In the genomic region with DNA sequence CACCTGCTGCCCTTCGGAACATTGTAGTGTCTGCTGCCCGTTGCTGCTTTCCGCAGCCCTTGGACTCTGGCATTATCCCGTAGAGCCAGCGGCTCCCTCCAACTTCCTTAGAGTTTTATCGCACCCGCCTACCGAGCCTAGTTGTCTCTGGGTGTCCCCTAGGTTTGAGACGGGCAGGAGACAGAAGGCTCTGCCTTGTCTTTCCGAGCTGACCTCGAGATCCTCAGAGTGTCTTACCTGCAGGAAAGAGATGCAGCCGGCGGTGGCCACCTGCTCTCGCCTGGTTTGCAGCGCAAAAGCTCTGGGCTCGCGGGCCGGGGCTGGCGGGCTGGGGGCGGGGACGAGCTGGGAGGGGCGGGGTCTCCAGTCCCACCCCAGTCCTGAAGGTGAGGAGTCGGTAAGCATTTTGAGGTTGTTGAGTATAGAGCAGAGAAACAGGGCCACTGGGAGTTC, we compare ENCODE assay signal across 8 mouse cellular contexts. TPM values are rescaled to one million over a fixed set of nuclear protein-coding genes. Genes with fewer than 3 reads are reported as not detected.
DNase-seq lines count a peak whose midpoint lies in the region; ATAC-seq and TF ChIP-seq lines count a peak whose summit lies in the region.

TSS of gene Zfp385c (minus strand) at position 292 of the 453 bp plus-strand sequence.

- H3K9me3 ChIP-seq in heart, embryonic 15.5 days (replicated peaks): no peaks in the 10 kb centered on the region
- H3K9me3 ChIP-seq in embryonic facial prominence, embryonic 10.5 days: no peaks in the 10 kb centered on the region
- no peaks in the 10 kb centered on the region for H3K9me3 ChIP-seq in kidney, embryonic 16.5 days (ENCODE audit: low read length)
- no peaks in the 10 kb centered on the region for H3K9me3 ChIP-seq in midbrain, embryonic 16.5 days (replicated peaks; ENCODE audit: control insufficient read depth, low read length, poor library complexity, severe bottlenecking)

- ATAC-seq in heart, embryonic 15.5 days (replicated peaks; ENCODE audit: insufficient number of reproducible peaks, insufficient read depth, low FRiP score, low read depth): no peak
- no peak for ATAC-seq in kidney, embryonic 16.5 days (ENCODE audit: low FRiP score, low TSS enrichment)
- no peak for ATAC-seq in midbrain, embryonic 16.5 days

- H3K27ac ChIP-seq in heart, embryonic 15.5 days: no peak within 1 kb of the TSS
- H3K27ac ChIP-seq in embryonic facial prominence, embryonic 10.5 days (replicated peaks): no peak within 1 kb of the TSS
- H3K27ac ChIP-seq in kidney, embryonic 16.5 days (ENCODE audit: low read length): no peak within 1 kb of the TSS
- H3K27ac ChIP-seq in midbrain, embryonic 16.5 days (ENCODE audit: low read length): no peak within 1 kb of the TSS
- no peak within 1 kb of the TSS for H3K27ac ChIP-seq in layer of hippocampus, adult 2 months

- 1% methylated on average over 23 of the region's 23 CpGs for WGBS in heart, embryonic 15.5 days
- under 1% methylated on average over 23 of the region's 23 CpGs for WGBS in embryonic facial prominence, embryonic 10.5 days
- 1% methylated on average over 23 of the region's 23 CpGs for WGBS in kidney, embryonic 16.5 days
- WGBS in midbrain, embryonic 16.5 days: 2% methylated on average over 23 of the region's 23 CpGs

- H3K9ac ChIP-seq in heart, embryonic 15.5 days: 0 out of 2 replicates have a peak within 1 kb of the TSS, but pooled peaks have one; percentile 12
- peak within 1 kb of the TSS; percentile 61; the same call in 1 of the 2 replicates for H3K9ac ChIP-seq in kidney, embryonic 16.5 days (replicated peaks; ENCODE audit: low read length)
- peak within 1 kb of the TSS; percentile 34; the same call in 1 of the 2 replicates for H3K9ac ChIP-seq in midbrain, embryonic 16.5 days (ENCODE audit: low read depth, low read length)

- TF ChIP-seq CTCF in layer of hippocampus, adult 2 months (conservative IDR thresholded peaks at IDR 0.05): no peak

- no peak for DNase-seq in heart, adult 11 months
- DNase-seq in embryonic facial prominence, embryonic 10.5 days (ENCODE audit: low spot score): peak; percentile 46
- no peak for DNase-seq in cerebellum, postnatal 10 days
- no peak for DNase-seq in layer of hippocampus, adult 2 months (ENCODE audit: low spot score in 2 of 2)
- DNase-seq in cerebellum, postnatal 4 days (ENCODE audit: low spot score in 2 of 2): no peak

- H3K4me1 ChIP-seq in heart, embryonic 15.5 days (replicated peaks): peaks cover 10% of the 10 kb centered on the region
- peaks cover 21% of the 10 kb centered on the region for H3K4me1 ChIP-seq in embryonic facial prominence, embryonic 10.5 days
- H3K4me1 ChIP-seq in kidney, embryonic 16.5 days (ENCODE audit: insufficient read depth, low read length): peaks cover 8% of the 10 kb centered on the region
- H3K4me1 ChIP-seq in midbrain, embryonic 16.5 days (ENCODE audit: control insufficient read depth, insufficient read depth, low read length): peaks cover 8% of the 10 kb centered on the region; the same call in 1 of the 2 replicates

- peak within 1 kb of the TSS; percentile 67 for H3K4me2 ChIP-seq in heart, embryonic 15.5 days
- H3K4me2 ChIP-seq in kidney, embryonic 16.5 days (replicated peaks; ENCODE audit: low read depth, low read length): peak within 1 kb of the TSS; percentile 55
- peak within 1 kb of the TSS; percentile 56 for H3K4me2 ChIP-seq in midbrain, embryonic 16.5 days (ENCODE audit: low read length)

- H3K4me3 ChIP-seq in heart, embryonic 15.5 days: peak within 1 kb of the TSS; percentile 38
- peak within 1 kb of the TSS; percentile 52 for H3K4me3 ChIP-seq in embryonic facial prominence, embryonic 10.5 days
- H3K4me3 ChIP-seq in kidney, embryonic 16.5 days (ENCODE audit: low read length): peak within 1 kb of the TSS; percentile 38
- H3K4me3 ChIP-seq in midbrain, embryonic 16.5 days (ENCODE audit: low read depth, low read length): peak within 1 kb of the TSS; percentile 27
- no peak within 1 kb of the TSS; the same call in 1 of the 2 replicates for H3K4me3 ChIP-seq in layer of hippocampus, adult 2 months

- H3K27me3 ChIP-seq in heart, embryonic 15.5 days: peaks cover 30% of the 10 kb centered on the region
- peaks cover 41% of the 10 kb centered on the region for H3K27me3 ChIP-seq in embryonic facial prominence, embryonic 10.5 days (replicated peaks; ENCODE audit: low read depth, poor library complexity, severe bottlenecking)
- H3K27me3 ChIP-seq in kidney, embryonic 16.5 days (ENCODE audit: insufficient read depth, low read length): peaks cover 2% of the 10 kb centered on the region; the same call in 1 of the 2 replicates
- H3K27me3 ChIP-seq in midbrain, embryonic 16.5 days (ENCODE audit: control insufficient read depth, insufficient read depth, low read depth, low read length): peaks cover 9% of the 10 kb centered on the region

- no peaks in the 10 kb centered on the region for H3K36me3 ChIP-seq in heart, embryonic 15.5 days
- H3K36me3 ChIP-seq in embryonic facial prominence, embryonic 10.5 days (replicated peaks): no peaks in the 10 kb centered on the region
- no peaks in the 10 kb centered on the region for H3K36me3 ChIP-seq in kidney, embryonic 16.5 days (ENCODE audit: insufficient read depth, low read length)
- no peaks in the 10 kb centered on the region for H3K36me3 ChIP-seq in midbrain, embryonic 16.5 days (ENCODE audit: control insufficient read depth, insufficient read depth, low read length)

RNA-seq across cellular contexts. Expression of gene Zfp385c, which starts in this region (rescaled TPM):
- polyA plus RNA-seq in heart, embryonic 15.5 days (2015; fragmentation: Nextera tagmentation; extraction: Ambion mirVana): 0.09 and 0.16 TPM in 2 replicates
- polyA plus RNA-seq in embryonic facial prominence, embryonic 10.5 days (2016; fragmentation: Nextera tagmentation; extraction: Ambion mirVana): 1.2 TPM in 2 replicates
- 0.32 and 0.69 TPM in 2 replicates for polyA plus RNA-seq in kidney, embryonic 16.5 days (2015; fragmentation: Nextera tagmentation; extraction: Ambion mirVana)
- 0.41 and 0.92 TPM in 2 replicates for polyA plus RNA-seq in midbrain, embryonic 16.5 days (2015; fragmentation: Nextera tagmentation; extraction: Ambion mirVana)
- under 1 TPM; 0.20 to 0.67 TPM for total RNA-seq in layer of hippocampus, adult 2 months (2021)
